Mouse (Mus musculus) heart, adult 2 months (tissue): ENCODE data around the gene Gm17542.

Source experiments
- CTCF ChIP-seq: fragments of 200-600 bp; IDR thresholded peaks from 2 replicates; pipeline ENCODE4 v1.8.1; 2022; ENCODE audit warnings: antibody characterized with exemption, mild to moderate bottlenecking, moderate library complexity
- EP300 ChIP-seq: fragments of 200-500 bp; IDR thresholded peaks from 2 replicates; pipeline ENCODE4 v1.6.1; 2011; ENCODE audit warnings: low read depth, low read length, control low read depth; ENCODE audit not compliant: insufficient read depth
- POLR2A ChIP-seq: fragments of 200-500 bp; IDR thresholded peaks from 2 replicates; pipeline ENCODE4 v1.6.1; 2011; ENCODE audit warnings: mild to moderate bottlenecking, low read depth, low read length, control low read depth; ENCODE audit not compliant: insufficient read depth

GRCm38 (mm10) chr10:58739779-58740178 lies 21.8 kb upstream of the Gm17542 start:
- no peak for TF ChIP-seq POLR2A
- TF ChIP-seq CTCF, result no peak
- TF ChIP-seq EP300, result no peak
